Mouse (Mus musculus) E14TG2a.4 (cell line): Measurements from ENCODE around the gene Egfl8.

Source experiments
- CTCF ChIP-seq: conservative IDR thresholded peaks from 2 replicates; pipeline ENCODE4 v1.5.1; 2014; ENCODE audit warnings: low read length
- NANOG ChIP-seq: IDR thresholded peaks from 2 replicates; pipeline ENCODE4 v1.6.1; 2014; ENCODE audit warnings: borderline replicate concordance, low read length, mixed read lengths

GRCm38 (mm10) chr17:34630761-34631301, 15.1 kb upstream of the Egfl8 start:
- TF ChIP-seq CTCF, result no peak
- TF ChIP-seq NANOG, result no peak
